ENCODE assay signal across 15 mouse cellular contexts in genomic region chr13:46294365-46294764, GRCm38 (mm10). TPM values are rescaled to one million over a fixed set of nuclear protein-coding genes. Genes with fewer than 3 reads are reported as not detected.
"Had no signal": no experiment of that assay in that cellular context is flagged by ENCODE, and none has a peak within 500 bp of the region (broad histone marks: within the 10 kb centered on the region; RNA-seq: fewer than 3 reads in every experiment).

No protein-coding gene starts in this region.

- H3K36me3 ChIP-seq: hindbrain, embryonic 12.5 days; limb, embryonic 12.5 days; liver, embryonic 13.5 days; midbrain, embryonic 13.5 days had no signal

- H3K4me2 ChIP-seq: hindbrain, embryonic 12.5 days; limb, embryonic 12.5 days; liver, embryonic 13.5 days; midbrain, embryonic 13.5 days had no signal

- H3K27ac ChIP-seq: hindbrain, embryonic 12.5 days; layer of hippocampus, adult 2 months; limb, embryonic 12.5 days; liver, embryonic 13.5 days; midbrain, embryonic 13.5 days had no signal

- DNase-seq: liver, embryonic 13.5 days; lung, adult 2 months; lung, postnatal 36 days; right cerebral cortex, postnatal 25 days; thymus, postnatal 36 days had no signal

- H3K4me3 ChIP-seq: hindbrain, embryonic 12.5 days; layer of hippocampus, adult 2 months; limb, embryonic 12.5 days; liver, embryonic 13.5 days; midbrain, embryonic 13.5 days had no signal

- H3K9me3 ChIP-seq: hindbrain, embryonic 12.5 days; limb, embryonic 12.5 days; liver, embryonic 13.5 days; midbrain, embryonic 13.5 days had no signal

- ATAC-seq: hindbrain, embryonic 16.5 days; lung, postnatal 0 days; midbrain, embryonic 13.5 days had no signal

- H3K27me3 ChIP-seq: hindbrain, embryonic 12.5 days; limb, embryonic 12.5 days; liver, embryonic 13.5 days; midbrain, embryonic 13.5 days had no signal

- H3K4me1 ChIP-seq: hindbrain, embryonic 12.5 days; limb, embryonic 12.5 days; liver, embryonic 13.5 days; midbrain, embryonic 13.5 days had no signal

- H3K9ac ChIP-seq: hindbrain, embryonic 12.5 days; limb, embryonic 12.5 days; liver, embryonic 13.5 days; midbrain, embryonic 13.5 days had no signal

RNA-seq across cellular contexts. Expression of gene Stmnd1, which starts 20.8 kb away (rescaled TPM):
- polyA plus RNA-seq: hindbrain, embryonic 12.5 days; intestine, embryonic 14.5 days; liver, embryonic 13.5 days; midbrain, embryonic 13.5 days; midbrain, postnatal 0 days; neural tube, embryonic 14.5 days; small intestine, adult 2 months had no signal
